ENCODE assay signal across 8 mouse cellular contexts in genomic region chr6:146662679-146663078, GRCm38 (mm10). TPM values are rescaled to one million over a fixed set of nuclear protein-coding genes. Genes with fewer than 3 reads are reported as not detected.
DNase-seq lines count a peak whose midpoint lies in the region; TF ChIP-seq lines count a peak whose summit lies in the region.

No protein-coding gene starts in this region.

- H3K4me3 ChIP-seq in testis, adult 2 months (ENCODE audit: control insufficient read depth, low read depth, low read length): no peak overlapping the region

- H3K27me3 ChIP-seq in testis, adult 2 months (ENCODE audit: control insufficient read depth, insufficient read depth, low read length): no peaks in the 10 kb centered on the region

- no peak overlapping the region for H3K27ac ChIP-seq in testis, adult 2 months (ENCODE audit: control insufficient read depth, insufficient read depth, low read depth, low read length)

- intact Hi-C loops in heart, postnatal 25 days (cut with DNase I): loop anchor here (1.0 to 5.0 kb wide), 2 partner anchors 24 to 65 kb away; no protein-coding TSS in a partner anchor
- intact Hi-C loops in heart, postnatal 10 days (cut with DNase I): loop anchor here (5.0 kb wide), 1 partner anchor 65 kb away; no protein-coding TSS in a partner anchor

- no peak for TF ChIP-seq POLR2A in testis, adult 2 months (IDR thresholded peaks at IDR 0.05; ENCODE audit: control insufficient read depth, low read depth, low read length)

- no peaks in the 10 kb centered on the region for H3K4me1 ChIP-seq in testis, adult 2 months (ENCODE audit: control insufficient read depth, insufficient read depth, low read length)

- DNase-seq in heart, adult 11 months: peak; percentile 88
- DNase-seq in heart, postnatal 25 days (ENCODE audit: low spot score): no peak
- DNase-seq in testis, postnatal 14 days (ENCODE audit: low spot score): no peak
- DNase-seq in cerebellum, postnatal 14 days: peak; percentile 36 to 48
- peak; percentile 60 to 75 for DNase-seq in heart, postnatal 10 days
- DNase-seq in lung, postnatal 25 days (ENCODE audit: low spot score): peak; percentile 44
- DNase-seq in thymus, postnatal 0 days (ENCODE audit: low spot score): peak; percentile 75

- TF ChIP-seq CTCF in testis, adult 2 months (IDR thresholded peaks at IDR 0.05; ENCODE audit: control insufficient read depth, insufficient read depth, insufficient replicate concordance, low read depth, low read length): peak; percentile 70; the same call in 1 of the 2 replicates

- H3K36me3 ChIP-seq in testis, adult 2 months (ENCODE audit: control insufficient read depth, insufficient read depth, low read length): no peaks in the 10 kb centered on the region

RNA-seq across cellular contexts. Expression of gene Tm7sf3, which starts 20.1 kb away (rescaled TPM):
- total RNA-seq in heart, postnatal 25 days (2021): 10 to 100 TPM; 14.8 to 16.2 TPM
- polyA plus RNA-seq in testis, adult 2 months (2012; rRNA removed): 4.8 and 6.5 TPM in 2 replicates
- total RNA-seq in heart, postnatal 10 days (2021): 10 to 100 TPM; 23.4 to 27.1 TPM
- 19.0 and 22.4 TPM in 2 replicates for polyA plus RNA-seq in thymus, postnatal 0 days (2015; fragmentation: Nextera tagmentation; extraction: Ambion mirVana)

RNA-seq across cellular contexts. Expression of gene Med21, which starts 20.3 kb away (rescaled TPM):
- total RNA-seq in heart, postnatal 25 days (2021): 10 to 100 TPM; 46.8 to 52.4 TPM
- 50.0 and 58.3 TPM in 2 replicates for polyA plus RNA-seq in testis, adult 2 months (2012; rRNA removed)
- 10 to 100 TPM; 53.8 to 59.7 TPM for total RNA-seq in heart, postnatal 10 days (2021)
- polyA plus RNA-seq in thymus, postnatal 0 days (2015; fragmentation: Nextera tagmentation; extraction: Ambion mirVana): 115 and 122 TPM in 2 replicates

Comparison
In these comparisons a context has a peak if more than half of its experiments do, and no peak if none do; other contexts are left out.
1. DNase-seq: peak in heart, adult 11 months (single experiment), cerebellum, postnatal 14 days (2 of 2), heart, postnatal 10 days (2 of 2), lung, postnatal 25 days (single experiment) and thymus, postnatal 0 days (single experiment); none in heart, postnatal 25 days (single experiment) and testis, postnatal 14 days (single experiment).